Mouse (Mus musculus) embryonic facial prominence, embryonic 11.5 days (tissue): ENCODE measurements at regions not wholly inside any gene's neighbourhood (a gene's known extent, or its start where the extent isn't known, plus 50 kb on each side); places are given as distances from the start of the nearest gene placed in this dataset.
"Not testable (repeated sequence)": the region's sequence is repeated elsewhere in the genome, so short reads cannot be mapped to it uniquely, and the experiment has no call there.

Experiments used
- ATAC-seq: fragments of 200-750 bp; cut with Nextera tagmentation; replicated peaks from 2 replicates; pipeline ENCODE4 v1.8.0; 2017; ENCODE audit warnings: low read depth; ENCODE audit not compliant: insufficient number of reproducible peaks, low FRiP score, low TSS enrichment
- DNase-seq: peaks from one replicate; pipeline ENCODE4 v3.0.0-alpha.2; 2015; ENCODE audit warnings: low spot score
- H3K27ac ChIP-seq: fragments of 300-500 bp; sonication (generic); replicated peaks from 2 replicates; pipeline ENCODE4 v1.5.1; 2014; ENCODE audit warnings: mild to moderate bottlenecking, low read depth, low read length, control low read depth
- H3K27me3 ChIP-seq: fragments of 300-500 bp; sonication (generic); 2 replicates; pipeline ENCODE4 v1.6.1; 2014; ENCODE audit warnings: mild to moderate bottlenecking, low read length, moderate library complexity, mixed read lengths; ENCODE audit not compliant: control insufficient read depth, insufficient read depth
- H3K36me3 ChIP-seq: fragments of 300-500 bp; sonication (generic); replicated peaks from 2 replicates; pipeline ENCODE4 v1.6.1; 2014; ENCODE audit warnings: low read depth, mild to moderate bottlenecking, low read length, moderate library complexity, mixed read lengths; ENCODE audit not compliant: control insufficient read depth, insufficient read depth
- H3K4me1 ChIP-seq: fragments of 300-500 bp; sonication (generic); 2 replicates; pipeline ENCODE4 v1.6.1; 2014; ENCODE audit warnings: low read length, mixed read lengths; ENCODE audit not compliant: control insufficient read depth, insufficient read depth
- H3K4me2 ChIP-seq: fragments of 300-500 bp; sonication (generic); 2 replicates; pipeline ENCODE4 v1.6.1; 2014; ENCODE audit warnings: low read depth, mild to moderate bottlenecking, control low read depth, low read length, moderate library complexity
- H3K4me3 ChIP-seq: fragments of 300-500 bp; sonication (generic); 2 replicates; pipeline ENCODE4 v1.5.1; 2014; ENCODE audit warnings: low read depth, low read length, control low read depth
- H3K9ac ChIP-seq: fragments of 300-500 bp; sonication (generic); replicated peaks from 2 replicates; pipeline ENCODE4 v1.6.1; 2014; ENCODE audit warnings: mild to moderate bottlenecking, control low read depth, low read length
- H3K9me3 ChIP-seq: fragments of 300-500 bp; sonication (generic); replicated peaks from 2 replicates; pipeline ENCODE4 v1.6.1; 2016; ENCODE audit warnings: mild to moderate bottlenecking, low read length, inconsistent platforms, mixed read lengths; ENCODE audit not compliant: control insufficient read depth
- WGBS: fragments of 180-500 bp; shearing (Covaris S2); extraction: QIAGEN DNeasy Blood & Tissue Kit; methylation state at CpG from one replicate; pipeline ENCODE4 v1.1.7; 2014; 5-methylcytosine and 5-hydroxymethylcytosine counted together

DNA sequence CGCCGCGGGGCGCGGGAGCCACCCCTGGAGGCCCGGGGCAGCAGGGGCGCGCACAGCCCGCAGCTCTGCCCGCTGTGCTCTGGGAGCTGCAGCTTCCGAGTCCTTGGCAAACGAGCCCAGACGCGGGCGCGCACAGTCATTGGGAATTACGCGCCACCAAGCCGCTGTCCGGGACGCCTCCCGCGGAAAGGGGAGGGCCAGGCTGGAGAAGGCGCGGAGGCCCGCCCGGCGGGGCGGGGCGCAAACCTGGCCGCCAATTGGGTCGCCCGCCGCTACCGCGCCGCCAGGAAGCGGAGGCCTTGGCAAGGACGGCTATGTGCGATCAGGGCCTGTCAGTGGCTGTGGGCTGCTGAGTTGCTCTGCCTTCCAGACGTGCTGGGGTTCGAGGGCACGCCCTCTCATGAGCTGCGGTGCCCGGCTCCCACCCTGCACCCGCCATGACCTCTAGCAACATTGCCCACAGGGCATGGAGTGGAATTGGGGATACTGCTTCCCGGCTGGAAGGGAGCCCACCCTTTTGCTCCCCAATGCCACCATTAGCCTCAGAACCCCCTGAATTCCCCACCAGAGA is 739.1 kb upstream of the Ywhaq start:
- ATAC-seq, H3K4me2 ChIP-seq, H3K9me3 ChIP-seq, H3K4me1 ChIP-seq, H3K36me3 ChIP-seq, H3K9ac ChIP-seq, H3K27ac ChIP-seq, H3K27me3 ChIP-seq: not testable (repeated sequence)
- H3K4me3 ChIP-seq, result peak overlapping the region; percentile 17; the same call in 1 of the 2 replicates
- WGBS, result 7% methylated on average over 26 of the region's 47 CpGs
- peak; percentile 9 for DNase-seq

DNA sequence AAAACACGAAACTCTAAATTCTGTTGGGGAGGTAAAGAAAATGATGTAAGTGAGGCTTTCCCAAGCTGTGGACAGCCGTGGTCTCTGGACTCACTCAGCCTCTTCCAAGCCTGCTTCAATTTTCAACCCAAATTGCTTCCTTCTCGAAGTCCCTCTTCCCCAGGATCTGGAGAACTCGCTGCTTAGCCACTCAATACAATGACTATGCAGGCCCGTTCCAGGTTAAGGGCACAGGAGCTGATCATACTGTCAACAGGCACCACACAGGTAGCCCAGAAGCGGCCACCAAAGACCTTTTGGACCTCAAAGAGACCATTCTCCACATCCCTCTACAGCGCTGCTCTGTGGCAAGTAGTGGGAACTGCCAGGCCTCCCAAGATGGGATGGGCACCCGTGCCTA is 737.9 kb upstream of the Ywhaq start:
- not testable (repeated sequence) for H3K4me3 ChIP-seq, H3K27ac ChIP-seq, ATAC-seq, H3K36me3 ChIP-seq, H3K9me3 ChIP-seq, H3K27me3 ChIP-seq, H3K9ac ChIP-seq, H3K4me1 ChIP-seq, H3K4me2 ChIP-seq, DNase-seq
- 88% methylated on average over 4 of the region's 8 CpGs for WGBS
